Mouse (Mus musculus) C2C12 (cell line): ENCODE measurements around the gene Rpn2.

Source experiments
- CEBPB ChIP-seq: IDR thresholded peaks from one replicate; pipeline ENCODE4 v1.6.1; 2011; ENCODE audit warnings: low read depth, mild to moderate bottlenecking, control low read depth, moderate library complexity
- CTCF ChIP-seq: IDR thresholded peaks from one replicate; pipeline ENCODE4 v1.5.1; 2011; ENCODE audit not compliant: control insufficient read depth, insufficient read depth, insufficient read length
- MAX ChIP-seq: IDR thresholded peaks from one replicate; pipeline ENCODE4 v1.6.1; 2011; ENCODE audit warnings: mild to moderate bottlenecking, control low read depth
- MYOD1 ChIP-seq: IDR thresholded peaks from one replicate; pipeline ENCODE4 v1.6.1; 2011; ENCODE audit warnings: low read depth; ENCODE audit not compliant: control insufficient read depth, insufficient read length
- MYOG ChIP-seq: IDR thresholded peaks from one replicate; pipeline ENCODE4 v1.6.1; 2011; ENCODE audit not compliant: control insufficient read depth, insufficient read length; ENCODE audit errors: extremely low read depth
- USF1 ChIP-seq: IDR thresholded peaks from one replicate; pipeline ENCODE4 v1.6.1; 2011; ENCODE audit warnings: low read depth, mild to moderate bottlenecking, control low read depth, moderate library complexity

- TF ChIP-seq MAX (no peak), CEBPB (no peak), CTCF (no peak), MYOD1 (no peak), USF1 (no peak), MYOG (no peak)
Measured at GRCm38 (mm10) chr2:157349121-157349778, 70.4 kb downstream of the Rpn2 start.
